Mouse (Mus musculus): Measurements from ENCODE around the gene Ptk7. TPM values are rescaled to one million over a fixed set of nuclear protein-coding genes. Genes with fewer than 3 reads are reported as not detected.

Gene Ptk7
- polyA plus RNA-seq, 1 experiment from 2014 or later = 20.0 TPM

- peaks cover 38% of the 10 kb centered on the region for H3K4me1 ChIP-seq (ENCODE audit: control insufficient read depth, insufficient read depth, low read length)
- H3K4me2 ChIP-seq (ENCODE audit: low read length) = peak overlapping the region; percentile 95; the same call in 1 of the 2 replicates
- H3K27me3 ChIP-seq (ENCODE audit: control insufficient read depth, insufficient read depth, low read length) = no peaks in the 10 kb centered on the region
- no peak overlapping the region for H3K9ac ChIP-seq (replicated peaks; ENCODE audit: low read length)
- no peaks in the 10 kb centered on the region for H3K9me3 ChIP-seq (ENCODE audit: control insufficient read depth, low read length)
- H3K36me3 ChIP-seq (ENCODE audit: control insufficient read depth, insufficient read depth, low read length) = peaks cover 15% of the 10 kb centered on the region
- H3K27ac ChIP-seq (replicated peaks; ENCODE audit: low read depth, low read length) = no peak overlapping the region
- ATAC-seq (ENCODE audit: low FRiP score, low TSS enrichment) (no peak), DNase-seq (no peak)
- 92% methylated on average over 7 of the region's 7 CpGs for WGBS
- H3K4me3 ChIP-seq (replicated peaks; ENCODE audit: low read depth, low read length) = no peak overlapping the region
Observed at GRCm38 (mm10) chr17:46647279-46647678, 18.0 kb upstream of the Ptk7 start.

- H3K27me3 ChIP-seq (ENCODE audit: control insufficient read depth, insufficient read depth, low read length) = no peaks in the 10 kb centered on the region
- H3K36me3 ChIP-seq (ENCODE audit: control insufficient read depth, insufficient read depth, low read length) = peaks cover 22% of the 10 kb centered on the region
- ATAC-seq (ENCODE audit: low FRiP score, low TSS enrichment) (no peak; the same call in 1 of the 2 replicates), DNase-seq (no peak)
- peak overlapping the region; percentile 68 for H3K9ac ChIP-seq (replicated peaks; ENCODE audit: low read length)
- peak overlapping the region; percentile 72 for H3K4me3 ChIP-seq (replicated peaks; ENCODE audit: low read depth, low read length)
- peak overlapping the region; percentile 95 for H3K4me2 ChIP-seq (ENCODE audit: low read length)
- H3K9me3 ChIP-seq (ENCODE audit: control insufficient read depth, low read length) = no peaks in the 10 kb centered on the region
- peaks cover 31% of the 10 kb centered on the region for H3K4me1 ChIP-seq (ENCODE audit: control insufficient read depth, insufficient read depth, low read length)
- peak overlapping the region; percentile 89 for H3K27ac ChIP-seq (replicated peaks; ENCODE audit: low read depth, low read length)
- WGBS = under 1% methylated on average over 19 of the region's 19 CpGs
Observed at GRCm38 (mm10) chr17:46646322-46646662, 17.0 kb upstream of the Ptk7 start.

- Histone ChIP-seq H3K36me3 (ENCODE audit: control insufficient read depth, insufficient read depth, low read length) (peaks cover 27% of the 10 kb centered on the region), H3K9me3 (ENCODE audit: control insufficient read depth, low read length) (no peaks in the 10 kb centered on the region), H3K4me2 (ENCODE audit: low read length) (peak within 1 kb of the TSS; percentile 95), H3K4me1 (ENCODE audit: control insufficient read depth, insufficient read depth, low read length) (peaks cover 25% of the 10 kb centered on the region), H3K9ac (replicated peaks; ENCODE audit: low read length) (peak within 1 kb of the TSS; percentile 73), H3K27me3 (ENCODE audit: control insufficient read depth, insufficient read depth, low read length) (no peaks in the 10 kb centered on the region), H3K4me3 (replicated peaks; ENCODE audit: low read depth, low read length) (peak within 1 kb of the TSS; percentile 72), H3K27ac (replicated peaks; ENCODE audit: low read depth, low read length) (peak within 1 kb of the TSS; percentile 89)
- under 1% methylated on average over 53 of the region's 53 CpGs for WGBS
- DNase-seq (peak; percentile 98), ATAC-seq (ENCODE audit: low FRiP score, low TSS enrichment) (peak; percentile 70)
Observed at GRCm38 (mm10) chr17:46645561-46646321, 16.4 kb upstream of the Ptk7 start, which contains the start of the genes Klc4 and Mrpl2. Gene Klc4 (minus strand): TSS chr17:46646022. Gene Mrpl2 (plus strand): TSS chr17:46646229.

- H3K4me1 ChIP-seq (ENCODE audit: control insufficient read depth, insufficient read depth, low read length) = peaks cover 25% of the 10 kb centered on the region
- peaks cover 35% of the 10 kb centered on the region for H3K36me3 ChIP-seq (ENCODE audit: control insufficient read depth, insufficient read depth, low read length)
- H3K9ac ChIP-seq (replicated peaks; ENCODE audit: low read length) = peak overlapping the region; percentile 73
- no peaks in the 10 kb centered on the region for H3K27me3 ChIP-seq (ENCODE audit: control insufficient read depth, insufficient read depth, low read length)
- peak overlapping the region; percentile 72 for H3K4me3 ChIP-seq (replicated peaks; ENCODE audit: low read depth, low read length)
- ATAC-seq (ENCODE audit: low FRiP score, low TSS enrichment) = no peak
- peak overlapping the region; percentile 95 for H3K4me2 ChIP-seq (ENCODE audit: low read length)
- 12% methylated on average over 11 of the region's 11 CpGs for WGBS
- H3K9me3 ChIP-seq (ENCODE audit: control insufficient read depth, low read length) = no peaks in the 10 kb centered on the region
- peak overlapping the region; percentile 26; the same call in 1 of the 2 replicates for H3K27ac ChIP-seq (replicated peaks; ENCODE audit: low read depth, low read length)
- DNase-seq = no peak
Observed at GRCm38 (mm10) chr17:46644916-46645475, 15.7 kb upstream of the Ptk7 start.

- Histone ChIP-seq H3K4me1 (ENCODE audit: control insufficient read depth, insufficient read depth, low read length) (peaks cover 19% of the 10 kb centered on the region), H3K36me3 (ENCODE audit: control insufficient read depth, insufficient read depth, low read length) (peaks cover 42% of the 10 kb centered on the region), H3K27ac (replicated peaks; ENCODE audit: low read depth, low read length) (no peak overlapping the region), H3K9ac (replicated peaks; ENCODE audit: low read length) (peak overlapping the region; percentile 73; the same call in 1 of the 2 replicates), H3K4me2 (ENCODE audit: low read length) (peak overlapping the region; percentile 95), H3K4me3 (replicated peaks; ENCODE audit: low read depth, low read length) (peak overlapping the region; percentile 72), H3K27me3 (ENCODE audit: control insufficient read depth, insufficient read depth, low read length) (no peaks in the 10 kb centered on the region), H3K9me3 (ENCODE audit: control insufficient read depth, low read length) (no peaks in the 10 kb centered on the region)
- DNase-seq = no peak
- WGBS = 89% methylated on average over 12 of the region's 12 CpGs
- ATAC-seq (ENCODE audit: low FRiP score, low TSS enrichment) = no peak
Observed at GRCm38 (mm10) chr17:46644152-46644805, 15.0 kb upstream of the Ptk7 start.

- peaks cover 46% of the 10 kb centered on the region for H3K36me3 ChIP-seq (ENCODE audit: control insufficient read depth, insufficient read depth, low read length)
- no peak for ATAC-seq (ENCODE audit: low FRiP score, low TSS enrichment)
- no peak overlapping the region for H3K9ac ChIP-seq (replicated peaks; ENCODE audit: low read length)
Observed at GRCm38 (mm10) chr17:46642060-46642459, 12.8 kb upstream of the Ptk7 start.

GRCm38 (mm10) chr17:46639929-46640328 lies 10.6 kb upstream of the Ptk7 start:
- Histone ChIP-seq H3K9ac (replicated peaks; ENCODE audit: low read length) (no peak overlapping the region), H3K9me3 (ENCODE audit: control insufficient read depth, low read length) (no peaks in the 10 kb centered on the region), H3K27me3 (ENCODE audit: control insufficient read depth, insufficient read depth, low read length) (no peaks in the 10 kb centered on the region), H3K36me3 (ENCODE audit: control insufficient read depth, insufficient read depth, low read length) (peaks cover 53% of the 10 kb centered on the region), H3K4me2 (ENCODE audit: low read length) (no peak overlapping the region), H3K4me3 (replicated peaks; ENCODE audit: low read depth, low read length) (no peak overlapping the region), H3K4me1 (ENCODE audit: control insufficient read depth, insufficient read depth, low read length) (peaks cover 7% of the 10 kb centered on the region), H3K27ac (replicated peaks; ENCODE audit: low read depth, low read length) (no peak overlapping the region)
- ATAC-seq (ENCODE audit: low FRiP score, low TSS enrichment) (no peak), DNase-seq (no peak)
- 85% methylated on average over 9 of the region's 9 CpGs for WGBS

More at GRCm38 (mm10) chr17:46642060-46642459, 12.8 kb upstream of the Ptk7 start:
- H3K9me3 ChIP-seq (ENCODE audit: control insufficient read depth, low read length) = no peaks in the 10 kb centered on the region
- H3K4me1 ChIP-seq (ENCODE audit: control insufficient read depth, insufficient read depth, low read length) = peaks cover 18% of the 10 kb centered on the region
- H3K4me2 ChIP-seq (ENCODE audit: low read length) = no peak overlapping the region
- no peak for DNase-seq
- H3K27me3 ChIP-seq (ENCODE audit: control insufficient read depth, insufficient read depth, low read length) = no peaks in the 10 kb centered on the region
- 95% methylated on average over 17 of the region's 17 CpGs for WGBS
- H3K27ac ChIP-seq (replicated peaks; ENCODE audit: low read depth, low read length) = no peak overlapping the region
- H3K4me3 ChIP-seq (replicated peaks; ENCODE audit: low read depth, low read length) = no peak overlapping the region

GRCm38 (mm10) chr17:46636831-46637523 lies 7.7 kb upstream of the Ptk7 start:
- Histone ChIP-seq H3K4me3 (replicated peaks; ENCODE audit: low read depth, low read length) (no peak overlapping the region), H3K27ac (replicated peaks; ENCODE audit: low read depth, low read length) (no peak overlapping the region), H3K4me2 (ENCODE audit: low read length) (peak overlapping the region; percentile 24; the same call in 1 of the 2 replicates), H3K4me1 (ENCODE audit: control insufficient read depth, insufficient read depth, low read length) (no peaks in the 10 kb centered on the region), H3K9ac (replicated peaks; ENCODE audit: low read length) (no peak overlapping the region), H3K27me3 (ENCODE audit: control insufficient read depth, insufficient read depth, low read length) (no peaks in the 10 kb centered on the region), H3K36me3 (ENCODE audit: control insufficient read depth, insufficient read depth, low read length) (peaks cover 60% of the 10 kb centered on the region), H3K9me3 (ENCODE audit: control insufficient read depth, low read length) (no peaks in the 10 kb centered on the region)
- ATAC-seq (ENCODE audit: low FRiP score, low TSS enrichment) = no peak
- DNase-seq = peak; percentile 87
- whole genome bisulfite sequencing = 29% methylated on average over 15 of the region's 15 CpGs

Measured in midbrain, embryonic 14.5 days (tissue).